Mouse (Mus musculus): ENCODE data around the gene Aldh3b1. TPM values are rescaled to one million over a fixed set of nuclear protein-coding genes. Genes with fewer than 3 reads are reported as not detected.
A peak's percentile ranks its signal among the peaks of the same experiment; 100 is the strongest.

Aldh3b1 gene
- total and polyA plus RNA-seq, 3 experiments = 26.6 to 188 (median 136) TPM

DNA sequence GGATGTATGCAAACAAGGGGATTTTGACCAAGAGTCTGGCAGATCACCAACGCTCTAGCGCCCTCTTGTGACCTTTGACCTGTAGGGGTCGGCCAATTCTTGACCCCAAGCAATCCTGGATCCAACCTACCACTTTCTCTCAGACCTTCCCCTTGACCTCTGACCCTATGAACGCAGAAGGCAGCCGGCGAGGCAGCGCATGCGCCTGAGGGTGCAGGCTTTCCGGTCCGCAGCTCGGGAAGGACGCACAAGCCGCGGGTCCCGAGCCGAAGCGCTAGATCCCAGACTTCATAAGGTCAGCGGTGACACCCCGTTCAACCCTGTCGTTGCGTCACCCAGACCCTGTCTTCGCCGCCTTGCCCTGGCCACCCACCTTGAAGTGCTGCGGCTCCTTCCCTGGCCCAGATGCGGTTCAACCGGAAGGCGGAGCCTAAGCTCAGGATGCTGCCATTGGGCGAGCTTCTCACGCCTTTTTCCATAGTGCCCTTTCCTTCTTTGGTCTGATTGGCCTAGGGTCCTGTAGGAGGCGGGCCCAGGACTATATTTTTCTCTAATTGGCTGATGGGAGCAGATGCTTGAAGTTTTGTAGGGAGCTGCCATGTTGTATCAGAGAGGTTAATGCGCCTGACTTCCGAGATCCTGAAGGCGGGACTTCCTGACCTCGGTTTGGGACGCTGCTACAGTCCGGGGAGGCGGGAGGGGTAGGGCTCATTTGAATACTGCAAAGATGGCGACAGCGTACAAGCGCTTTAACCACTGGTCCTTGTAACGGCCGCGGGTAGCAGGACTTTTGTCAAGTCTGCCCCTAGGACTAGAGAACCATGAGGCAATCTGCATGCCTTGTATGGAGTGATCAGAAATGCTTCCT is 17.0 kb downstream of the Aldh3b1 start, which contains the start of gene Ndufs8:
Gene Ndufs8, minus strand, starts transcription at position 438 of the 868 bp plus-strand sequence.
- peak; percentile 96 for DNase-seq

DNA sequence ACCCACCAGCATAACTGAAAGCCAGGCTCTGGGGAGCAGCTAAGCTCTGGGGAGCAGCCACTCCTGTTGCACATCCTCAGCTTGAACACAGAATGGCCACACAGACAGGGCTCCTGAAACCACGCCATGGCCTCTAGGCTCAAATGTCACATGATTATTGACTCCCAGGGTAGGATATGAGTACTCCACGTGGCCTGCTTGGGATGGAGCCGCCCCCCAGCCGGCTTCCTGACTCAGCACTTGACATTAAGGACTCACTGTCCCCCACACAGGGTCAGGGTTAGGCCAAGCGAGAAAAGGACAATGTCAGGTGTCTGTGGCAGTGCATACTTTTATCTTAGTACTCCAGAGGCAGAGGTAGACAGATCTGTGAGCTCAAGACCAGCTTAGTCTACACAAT is 19.4 kb downstream of the Aldh3b1 start:
- peak; percentile 82 for DNase-seq

DNA sequence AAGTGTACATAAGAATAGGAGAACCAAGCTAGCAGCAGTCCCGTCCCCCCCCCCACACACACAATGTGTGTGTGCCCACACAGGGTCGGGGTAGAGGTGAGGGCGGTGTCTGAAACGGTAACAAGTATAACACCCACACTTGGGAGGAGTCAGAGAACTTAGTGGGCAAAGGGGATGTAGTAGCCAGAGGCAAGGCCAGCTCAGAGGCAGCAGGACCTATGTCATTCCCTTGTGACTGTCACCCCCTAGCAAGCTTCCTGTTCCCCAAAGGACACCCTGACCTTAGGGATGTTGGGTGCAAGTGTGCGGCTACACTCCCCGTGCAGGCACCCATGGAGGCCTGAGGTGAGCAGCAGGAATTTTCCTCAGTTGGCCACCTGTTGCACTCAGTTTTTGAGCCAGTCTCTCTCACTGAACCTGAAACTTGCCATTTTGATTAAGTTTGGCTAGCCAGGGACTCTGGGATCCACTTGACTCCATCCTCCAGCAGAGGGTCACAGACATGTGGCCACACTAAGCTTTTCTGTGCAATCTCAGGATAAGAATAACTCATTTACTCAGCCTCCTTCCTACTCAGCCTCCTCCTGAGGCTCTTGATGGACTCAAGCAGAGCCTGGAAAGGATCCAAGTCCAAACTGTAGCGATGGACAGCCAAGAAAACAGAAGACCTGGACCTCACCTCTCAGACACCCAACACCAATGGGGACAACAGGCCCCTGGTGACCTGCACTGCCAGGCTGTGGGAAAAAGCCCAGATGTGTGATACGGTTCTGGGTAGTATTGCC is 21.5 kb downstream of the Aldh3b1 start:
- no peak for DNase-seq

DNA sequence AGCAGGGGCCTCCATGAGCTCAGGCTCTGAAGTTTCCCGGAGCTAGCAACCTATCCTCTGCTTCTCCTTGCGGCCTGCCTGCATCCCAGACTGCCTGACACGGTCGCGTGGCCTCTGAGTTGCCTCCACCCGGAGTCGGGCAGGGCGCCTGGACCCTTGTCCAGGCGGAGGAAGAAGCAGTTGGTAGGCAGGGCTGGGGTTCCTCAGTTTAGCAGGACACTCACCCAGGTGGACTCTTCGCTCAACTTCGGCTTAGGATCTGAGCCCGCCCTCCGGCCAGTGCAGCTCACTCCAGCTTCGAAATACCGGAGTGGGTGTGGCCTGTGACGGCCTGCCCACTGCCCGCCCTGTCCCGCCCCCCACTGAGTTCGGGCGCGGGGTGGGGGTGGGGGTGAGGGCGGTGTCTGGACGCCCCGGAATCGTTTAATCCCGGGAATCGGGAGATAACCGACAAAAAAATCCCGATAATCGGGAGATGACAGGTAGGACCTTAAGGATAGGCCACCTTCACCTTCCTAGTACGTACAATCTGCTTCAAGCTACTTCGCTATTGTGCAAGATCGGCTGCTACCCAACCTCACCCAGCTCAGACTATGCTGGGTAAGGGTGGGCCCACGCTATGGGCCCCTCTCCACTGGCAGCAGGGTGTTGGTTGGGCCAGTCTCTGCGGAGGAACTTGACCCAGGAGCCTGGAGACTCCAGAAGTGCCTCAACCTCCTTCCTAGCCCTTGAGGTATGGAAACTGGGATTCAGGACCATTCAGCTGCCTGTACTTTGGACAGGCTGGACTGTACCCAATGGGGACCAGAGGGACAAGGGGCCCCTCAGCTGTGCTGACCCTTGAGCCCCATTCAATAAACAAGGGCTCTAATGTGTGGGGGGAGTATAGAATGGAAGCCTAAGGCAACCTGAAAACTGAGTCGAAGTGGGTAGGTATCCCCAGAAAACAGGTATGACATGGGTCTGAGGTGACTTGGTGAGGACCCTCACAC is 22.5 kb downstream of the Aldh3b1 start, which contains the start of gene Tcirg1:
Gene Tcirg1, minus strand, starts transcription at position 339 of the 992 bp plus-strand sequence.
- peak; percentile 93 for DNase-seq

DNA sequence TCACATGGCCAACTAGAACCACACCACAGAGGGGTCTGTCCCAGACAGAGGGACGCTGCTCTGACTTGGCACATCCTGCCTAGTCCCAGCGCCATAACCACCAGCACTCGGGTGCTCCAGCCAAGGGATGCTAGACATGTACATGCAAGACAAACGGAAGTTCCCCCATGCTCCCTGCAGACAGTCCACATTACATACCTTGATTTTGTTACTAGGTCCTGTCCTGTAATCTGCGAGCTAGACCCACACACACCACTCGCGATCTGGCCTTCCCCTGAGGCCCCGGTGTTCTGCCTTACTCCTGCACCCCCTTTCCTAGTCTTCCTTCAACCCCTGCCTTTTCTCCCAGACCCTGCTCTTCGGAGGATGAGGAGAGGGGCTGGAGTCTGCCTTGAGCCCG is 23.3 kb downstream of the Aldh3b1 start:
- DNase-seq = no peak

DNA sequence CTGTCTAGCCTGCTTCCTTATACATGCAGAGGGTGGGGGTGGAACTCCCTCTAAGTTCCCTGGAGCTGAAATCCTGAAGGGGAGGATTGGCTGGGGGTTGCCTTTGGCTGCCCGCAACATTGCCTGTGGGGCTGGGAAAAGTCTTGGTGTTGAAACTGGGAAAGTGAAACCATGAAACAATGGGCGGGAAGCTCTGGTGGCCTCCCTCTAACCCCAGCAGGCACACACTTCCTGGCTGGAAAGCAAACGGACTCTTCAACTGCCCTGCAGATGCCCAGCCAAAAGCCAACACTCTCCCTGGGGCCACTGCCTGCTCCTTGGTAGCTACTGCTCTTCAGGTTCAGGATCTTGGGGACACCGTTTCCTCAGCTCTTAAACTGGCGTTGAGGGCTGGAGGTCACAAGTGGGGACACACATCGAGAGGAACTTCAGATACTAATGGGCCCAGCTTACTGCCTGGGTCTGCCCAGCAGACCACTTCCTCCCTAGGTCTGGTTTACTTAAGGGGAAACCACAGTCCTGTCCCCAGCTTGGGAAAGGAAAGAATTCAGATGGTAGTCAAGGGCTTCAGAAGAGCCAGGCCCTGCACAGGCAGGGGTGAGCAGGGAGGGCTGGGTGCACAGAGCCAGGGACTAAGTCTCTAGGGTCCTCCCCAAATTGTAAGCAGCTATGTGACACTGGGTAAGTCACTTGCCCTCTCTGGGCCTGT is 24.2 kb downstream of the Aldh3b1 start:
- peak; percentile 71 for DNase-seq

DNA sequence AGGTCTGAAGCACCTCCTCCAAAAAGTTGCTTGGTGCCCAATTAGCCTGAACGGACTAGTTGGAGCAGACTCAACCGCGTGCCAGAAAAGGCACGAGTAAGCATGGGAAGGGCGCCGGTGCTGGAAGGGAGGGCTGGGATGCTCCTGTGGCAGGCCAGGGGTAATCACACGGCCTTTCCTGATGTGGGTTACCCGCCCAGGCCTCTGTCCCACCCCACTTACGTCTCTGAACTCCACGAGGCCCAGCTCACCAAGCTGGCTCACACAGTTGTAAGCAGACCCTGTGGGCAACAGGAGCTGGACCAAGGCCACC is 25.3 kb downstream of the Aldh3b1 start:
- no peak for DNase-seq

DNA sequence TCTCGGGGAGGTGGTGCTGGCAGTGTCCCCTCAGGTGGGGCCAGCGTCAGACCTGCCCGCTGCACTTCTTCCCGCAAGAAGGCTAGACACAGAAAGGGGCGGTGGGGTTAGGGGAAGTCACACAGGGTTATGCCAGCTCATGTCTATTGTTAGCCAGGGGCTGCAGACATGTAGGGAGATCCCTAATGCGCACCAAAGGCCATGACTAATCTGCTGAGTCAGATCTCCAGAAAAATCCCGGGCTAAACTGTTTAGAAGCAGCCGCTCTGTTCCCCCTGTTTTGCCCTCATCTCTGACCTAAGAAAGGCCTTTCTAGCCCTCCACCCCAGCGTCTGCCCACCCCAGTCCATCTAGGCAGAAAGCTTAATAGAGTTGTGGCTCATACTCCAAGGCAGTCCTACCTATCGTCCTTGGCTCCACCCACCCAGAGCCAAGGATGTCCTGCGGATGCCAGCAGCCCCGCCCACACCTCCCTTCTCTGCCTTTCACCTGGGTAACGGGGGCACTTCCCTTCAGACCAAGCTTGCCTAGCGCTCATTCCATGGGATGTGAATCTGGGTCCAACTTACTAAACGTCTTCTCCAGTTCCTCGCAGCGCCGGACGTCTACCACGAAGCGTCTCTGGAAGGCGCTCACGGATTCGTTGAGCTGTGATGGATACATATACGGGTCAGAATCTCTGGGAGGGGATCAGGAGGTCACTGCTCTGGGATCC is 25.8 kb downstream of the Aldh3b1 start:
- no peak for DNase-seq

DNA sequence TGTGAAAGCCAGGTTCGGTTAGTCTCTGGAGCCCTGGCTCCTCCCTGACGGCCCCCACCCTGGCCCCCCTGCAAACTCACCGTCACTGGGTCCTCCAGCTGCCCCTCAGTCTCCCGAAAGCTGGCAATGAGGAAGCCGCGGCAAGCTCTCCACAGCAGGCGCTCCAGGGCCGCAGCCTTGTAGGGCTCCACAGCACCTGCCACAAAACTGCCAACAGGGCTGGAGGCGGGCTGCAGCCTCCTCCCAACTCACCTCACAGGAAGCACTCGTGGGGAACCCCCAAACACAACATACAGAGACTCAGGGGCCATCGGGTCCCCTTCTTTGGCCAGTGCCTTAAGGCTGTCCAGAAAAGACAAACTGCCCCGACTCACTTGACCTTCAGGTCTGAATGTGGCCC is 26.6 kb downstream of the Aldh3b1 start:
- DNase-seq = no peak

DNA sequence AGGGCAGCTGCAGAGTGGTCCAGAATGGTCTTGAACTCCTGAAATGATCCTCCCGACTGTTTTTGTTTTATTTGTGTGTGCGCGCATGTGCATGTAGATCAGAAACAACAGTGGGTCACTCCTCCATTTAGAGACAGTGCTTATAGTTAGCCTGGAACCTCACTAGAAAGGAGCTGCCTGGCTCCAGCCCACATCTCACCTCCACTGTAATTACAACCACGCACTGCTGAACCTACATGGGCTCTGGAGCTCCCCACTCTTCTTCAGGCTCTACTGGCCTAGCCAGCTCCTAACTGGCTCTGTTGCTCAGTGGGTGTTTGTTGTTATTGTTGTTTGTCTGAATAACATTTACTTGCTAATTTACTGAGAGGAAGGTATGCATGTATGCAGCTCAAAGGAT is 30.0 kb downstream of the Aldh3b1 start:
- no peak for DNase-seq

DNA sequence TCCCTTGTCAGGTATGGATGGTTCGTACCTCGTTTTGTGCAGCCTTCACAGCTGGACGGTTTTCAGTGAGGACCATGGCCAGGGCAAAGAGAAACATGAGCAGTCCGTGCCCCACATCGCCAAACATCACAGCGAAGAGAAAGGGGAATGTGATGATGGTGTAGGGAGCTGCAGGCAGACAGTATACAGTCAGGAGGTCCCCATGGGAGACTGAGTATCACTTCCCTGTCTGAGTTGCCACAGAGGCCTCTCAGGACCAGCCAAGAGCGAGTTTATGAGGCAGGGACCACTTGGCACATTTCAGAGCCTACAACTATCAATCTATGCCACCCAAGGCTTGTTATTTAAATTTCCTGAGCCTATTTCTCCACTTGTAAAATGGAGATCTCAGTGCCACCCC is 30.7 kb downstream of the Aldh3b1 start:
- DNase-seq = no peak

DNA sequence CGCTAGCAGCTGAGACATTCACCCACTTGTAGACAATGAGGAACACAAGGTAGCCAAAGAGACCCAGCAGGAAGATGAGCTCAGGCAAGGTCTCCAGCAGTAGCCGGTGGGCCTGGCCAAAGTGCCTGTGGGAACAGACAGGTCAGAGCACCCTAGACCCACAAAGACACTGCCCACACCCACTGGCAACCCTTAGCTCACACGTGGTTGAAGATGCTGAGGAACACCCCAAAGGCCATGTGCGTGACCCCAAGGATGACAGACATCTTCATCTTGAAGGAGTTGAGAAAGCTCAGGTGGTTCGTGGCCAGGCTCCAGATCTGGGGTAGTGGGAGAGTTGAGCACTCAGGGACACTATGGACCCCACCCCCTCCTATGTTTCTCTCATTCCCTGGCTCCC is 32.1 kb downstream of the Aldh3b1 start:
- no peak for DNase-seq

DNA sequence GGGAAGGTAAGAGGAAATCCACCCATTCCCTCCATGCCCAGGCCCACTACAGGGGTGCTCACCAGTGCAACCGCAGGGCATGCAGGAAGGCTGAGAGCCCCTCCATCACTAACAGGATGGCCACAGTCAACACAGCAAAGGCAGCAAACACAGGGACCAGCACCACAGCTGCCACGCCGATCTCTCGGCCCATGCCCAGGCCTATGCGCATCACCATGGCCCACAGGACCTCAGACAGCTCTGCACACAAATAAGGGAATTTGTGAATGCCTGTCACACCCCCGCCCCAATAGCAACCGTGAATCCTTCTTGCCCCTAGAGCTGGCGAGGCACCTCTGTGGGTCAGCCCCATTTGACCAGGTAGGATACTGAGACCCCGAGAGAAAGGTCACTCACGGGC is 33.4 kb downstream of the Aldh3b1 start:
- DNase-seq = no peak

DNA sequence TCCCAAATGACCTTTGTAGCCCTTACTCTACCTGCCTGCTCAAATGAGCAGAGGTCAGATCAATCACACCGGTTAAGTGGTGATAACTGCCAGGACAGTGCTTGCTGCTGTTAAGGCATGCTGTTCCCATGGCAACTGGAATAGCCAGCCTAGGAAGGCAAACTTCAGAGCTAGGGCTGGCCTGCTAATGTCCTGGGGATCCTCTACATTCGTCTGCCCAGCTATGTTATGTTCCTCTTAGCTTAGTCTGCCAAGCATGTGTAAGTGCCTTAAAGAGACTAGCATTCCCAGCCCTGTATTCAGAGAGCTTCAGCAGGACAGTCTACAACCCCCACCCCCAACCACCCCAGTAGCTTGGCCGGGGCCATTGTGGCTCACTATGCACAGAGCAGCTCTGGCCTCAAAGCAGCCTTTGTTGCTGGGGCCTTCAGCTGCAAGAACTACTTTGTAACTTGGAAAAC is 34.4 kb downstream of the Aldh3b1 start:
- no peak for DNase-seq

DNA sequence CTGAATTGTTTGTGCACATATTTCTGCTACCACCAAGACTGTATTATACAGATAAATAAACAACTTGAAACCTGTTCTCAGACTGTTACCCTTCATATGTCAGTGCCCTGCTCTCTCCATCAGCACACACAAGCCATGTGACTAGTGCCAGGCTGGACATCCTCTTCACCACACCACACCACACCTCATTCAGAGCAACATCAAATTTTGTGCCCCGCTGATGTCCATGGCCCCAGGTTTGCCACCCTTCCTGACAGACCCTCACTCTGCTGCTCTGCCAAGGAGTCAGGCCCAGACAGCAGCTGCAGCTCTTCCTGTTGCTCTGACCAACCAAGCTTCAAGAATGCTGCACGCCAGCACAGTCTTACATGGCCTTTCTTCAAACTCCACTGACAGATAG is 35.3 kb downstream of the Aldh3b1 start:
- no peak for DNase-seq

DNA sequence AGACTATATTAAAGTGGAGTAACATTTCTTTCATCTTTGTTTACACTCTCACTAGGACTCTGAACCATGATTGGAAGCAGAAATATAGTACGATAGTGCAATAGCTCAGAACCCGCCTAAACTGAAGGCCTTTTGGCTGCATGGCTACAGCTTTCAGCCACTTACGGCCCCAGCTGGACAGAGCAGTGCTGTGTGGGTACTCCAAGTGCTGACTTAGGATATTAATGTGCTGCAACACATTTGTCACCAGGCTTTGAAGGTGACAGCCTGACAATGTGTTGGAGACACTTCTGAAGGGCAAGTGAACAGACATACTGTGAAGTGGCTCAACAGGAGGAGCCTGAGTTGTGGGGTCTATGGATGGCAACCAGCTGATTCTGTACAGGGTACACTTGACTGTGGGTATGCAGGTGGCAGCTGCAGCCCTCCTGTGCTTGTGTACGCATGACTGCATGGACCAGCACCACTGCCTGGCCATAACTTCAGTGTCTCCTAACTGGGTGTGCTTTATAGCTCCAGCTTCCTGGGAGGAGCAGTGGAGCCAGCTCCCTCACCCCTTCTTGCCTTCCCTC is 36.0 kb downstream of the Aldh3b1 start:
- no peak for DNase-seq

DNA sequence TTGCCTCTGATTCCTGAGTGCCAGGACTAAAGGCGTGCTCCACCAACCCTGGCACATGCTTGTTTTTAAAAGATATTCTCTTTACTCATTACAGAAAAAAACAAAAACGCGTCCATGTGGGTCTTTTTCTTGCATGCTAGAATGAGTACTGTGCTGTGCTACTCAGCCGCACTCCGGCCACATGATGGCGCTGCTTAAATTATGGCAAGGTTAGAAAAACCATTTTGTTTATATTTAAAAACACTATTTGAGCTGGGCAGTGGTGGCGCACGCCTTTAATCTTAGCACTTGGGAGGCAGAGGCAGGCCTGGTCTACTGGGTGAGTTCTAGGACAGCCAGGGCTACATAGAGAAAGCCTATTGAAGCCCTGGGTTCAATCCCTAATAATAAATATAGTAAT is 39.4 kb downstream of the Aldh3b1 start:
- DNase-seq = no peak

DNA sequence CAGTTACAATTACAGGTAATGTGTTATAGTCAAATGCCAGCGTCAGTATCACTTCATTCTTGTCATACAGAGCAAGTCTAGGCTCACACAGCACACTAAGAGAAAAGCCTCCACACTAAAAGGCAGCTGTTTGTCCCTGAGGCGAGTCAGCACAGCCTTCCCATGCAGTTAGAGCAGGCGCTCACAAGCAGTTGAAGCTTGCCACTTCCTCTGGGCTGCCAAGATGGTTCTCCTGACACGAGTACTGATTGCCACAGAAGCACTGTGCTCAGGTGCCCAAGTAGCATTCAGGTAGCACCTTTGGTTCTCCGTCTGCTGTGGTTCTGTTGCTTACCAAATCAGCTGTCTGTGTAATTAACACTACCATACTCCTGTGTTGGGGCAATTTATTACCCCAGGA is 40.5 kb downstream of the Aldh3b1 start:
- no peak for DNase-seq

DNA sequence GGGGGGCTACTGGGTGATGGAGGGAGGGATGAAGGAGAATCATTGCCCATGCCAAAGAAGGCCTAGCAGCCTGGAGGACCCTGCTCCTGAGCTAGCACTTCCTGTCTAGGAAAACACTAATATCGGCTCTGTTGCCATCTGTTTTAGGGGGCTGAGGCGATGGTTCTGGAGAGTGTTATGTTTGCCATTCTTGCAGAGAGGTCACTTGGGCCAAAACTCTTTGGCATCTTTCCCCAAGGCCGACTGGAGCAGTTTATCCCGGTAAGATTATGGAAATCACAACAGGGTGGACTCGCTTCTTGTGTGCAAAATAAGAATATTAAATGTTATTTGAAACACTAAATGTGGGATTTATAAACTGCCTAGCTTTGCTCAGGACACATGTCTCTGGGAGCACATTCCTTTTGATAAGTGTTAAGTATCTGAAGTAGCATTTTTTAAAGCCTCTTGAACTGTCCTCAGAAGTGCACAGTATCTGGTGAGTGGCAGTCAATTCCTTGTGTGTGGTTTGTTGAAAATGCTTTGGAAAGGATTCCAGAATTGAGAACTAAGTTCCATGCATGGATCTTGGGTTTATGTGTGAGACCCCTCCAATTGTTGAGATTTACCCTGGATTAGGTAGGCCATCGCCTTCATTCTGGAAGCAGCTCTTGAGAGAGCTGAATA is 45.1 kb downstream of the Aldh3b1 start:
- DNase-seq = peak; percentile 46

DNA sequence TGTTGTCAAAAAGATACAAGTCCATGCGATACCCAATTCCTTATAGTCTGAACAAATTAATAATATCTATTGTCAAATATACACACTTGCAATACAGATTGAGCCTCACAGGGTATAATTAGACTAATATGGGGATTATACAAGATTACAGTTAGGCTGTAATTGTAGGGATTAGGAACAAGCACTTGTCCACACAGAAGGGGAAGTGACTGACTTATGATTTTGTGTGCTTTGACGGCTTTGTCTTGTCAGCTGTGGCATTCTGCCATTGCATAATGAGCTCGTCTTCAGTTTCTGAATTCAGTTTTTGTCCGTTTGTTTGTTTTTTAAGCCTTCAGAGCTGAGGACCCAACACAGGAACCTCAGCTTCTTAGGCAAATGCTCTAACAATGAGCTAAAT is 47.4 kb downstream of the Aldh3b1 start:
- no peak for DNase-seq

Measured in adrenal gland, adult 2 months (tissue).